Mouse (Mus musculus) neutrophil, adult 5-6 weeks (primary cell): Measurements from ENCODE around the gene Stk11. TPM values are rescaled to one million over a fixed set of nuclear protein-coding genes. Genes with fewer than 3 reads are reported as not detected.
"Not testable (repeated sequence)": the region's sequence is repeated elsewhere in the genome, so short reads cannot be mapped to it uniquely, and the experiment has no call there.

Experiments
- ATAC-seq: fragments of 151-379, 151-347 bp; 2 replicates; pipeline ENCODE4 v1.8.0; 2017; ENCODE audit warnings: mild to moderate bottlenecking, moderate TSS enrichment; ENCODE audit not compliant: insufficient number of reproducible peaks, poor library complexity, low FRiP score, severe bottlenecking; ENCODE audit errors: extremely low read depth
- total RNA-seq: library from RNA; stranded (forward); fragments of 200-1000 nt; gene quantifications from 2 replicates; pipeline ENCODE4 v1.2.3, GENCODE M21; 2017

Gene Stk11
- total RNA-seq, 1 experiment from 2014 or later, result 235 TPM

DNA sequence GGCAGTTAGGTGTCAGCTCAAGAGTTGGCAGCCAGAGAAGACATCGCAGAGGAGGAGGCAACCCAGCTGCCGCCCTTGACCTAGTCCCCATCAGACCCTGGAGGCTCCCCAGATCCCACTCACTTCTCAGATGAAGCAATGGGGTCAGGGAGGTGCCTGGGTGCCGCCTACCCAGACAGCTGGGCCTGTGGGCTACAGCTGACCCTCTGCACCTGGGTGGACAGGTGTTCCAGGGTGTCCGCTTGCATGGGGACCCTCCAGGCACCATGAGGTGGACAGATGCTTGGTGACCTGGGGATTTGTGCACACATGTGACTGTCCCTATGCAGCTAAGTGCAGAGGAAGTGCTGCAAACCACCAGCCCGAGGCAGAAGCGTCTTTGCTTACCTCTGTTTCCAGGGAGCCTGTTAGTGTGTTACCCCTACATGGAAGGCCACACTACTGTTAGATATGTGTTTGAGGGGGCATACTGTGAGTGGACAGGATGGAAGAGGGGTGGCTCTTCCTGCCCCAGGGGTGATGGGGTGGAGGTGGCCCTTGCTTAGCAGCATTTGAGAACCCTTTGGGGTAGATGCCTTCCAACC lies 47.2 kb downstream of the Stk11 start:
- ATAC-seq, result no peak

DNA sequence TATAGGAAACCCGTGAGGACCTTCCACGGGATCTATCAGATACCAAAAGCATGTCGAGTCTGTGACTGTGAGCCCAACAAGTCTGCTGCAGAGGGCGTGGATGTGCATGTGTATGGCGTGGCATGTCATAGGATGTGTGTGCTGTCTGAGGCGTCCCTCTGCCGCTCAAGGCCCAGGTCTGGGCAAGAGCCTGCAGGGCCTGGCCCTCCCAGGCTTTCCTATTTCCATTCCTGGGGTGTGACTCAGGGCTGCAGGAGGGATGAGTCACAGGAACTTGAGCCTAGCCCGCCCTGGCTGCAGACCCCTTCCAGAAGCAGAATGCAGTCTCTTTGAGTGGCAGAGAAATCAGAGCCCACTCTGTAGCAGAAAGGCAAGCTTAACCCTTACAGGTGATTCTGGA lies 48.1 kb downstream of the Stk11 start:
- ATAC-seq, result no peak

DNA sequence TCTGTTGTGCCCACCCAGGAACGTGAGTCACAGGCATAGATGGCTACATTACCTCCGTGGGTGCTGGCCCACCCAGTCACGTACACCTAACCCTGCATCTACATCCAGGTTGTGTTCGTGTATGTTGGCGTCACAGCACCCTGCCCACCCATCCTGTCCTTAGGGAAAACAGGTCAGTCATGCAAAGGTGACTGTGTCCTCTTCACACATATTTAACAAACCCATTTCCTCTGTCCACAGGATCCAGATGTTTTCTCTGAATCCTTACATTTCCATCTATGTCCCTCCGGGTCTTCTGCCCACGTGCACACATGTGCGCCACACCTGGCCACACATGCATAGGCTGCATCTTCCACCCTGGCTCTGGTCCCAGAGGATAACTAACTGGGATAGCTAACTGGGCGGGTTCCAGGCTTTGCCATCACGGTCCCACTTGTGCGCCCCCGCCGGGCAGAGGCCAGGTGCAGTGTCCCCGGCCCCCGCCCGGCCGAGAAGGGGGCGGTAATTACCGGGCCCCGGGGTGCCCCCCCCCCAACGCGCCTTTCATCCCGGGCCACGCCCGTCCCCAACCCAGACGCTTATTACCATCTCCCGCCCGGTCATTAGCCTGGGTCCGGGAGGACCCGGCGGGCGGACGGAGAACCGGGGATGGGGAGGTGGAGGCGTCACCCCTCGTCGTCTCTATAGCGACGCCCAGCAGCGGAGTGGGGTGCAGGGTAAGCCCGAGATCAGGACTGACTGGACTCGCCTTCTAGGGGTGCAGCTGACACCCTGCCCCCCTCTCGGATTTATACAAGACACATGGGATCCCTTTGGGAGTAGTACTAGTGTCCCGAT lies 48.8 kb downstream of the Stk11 start:
- no peak for ATAC-seq

DNA sequence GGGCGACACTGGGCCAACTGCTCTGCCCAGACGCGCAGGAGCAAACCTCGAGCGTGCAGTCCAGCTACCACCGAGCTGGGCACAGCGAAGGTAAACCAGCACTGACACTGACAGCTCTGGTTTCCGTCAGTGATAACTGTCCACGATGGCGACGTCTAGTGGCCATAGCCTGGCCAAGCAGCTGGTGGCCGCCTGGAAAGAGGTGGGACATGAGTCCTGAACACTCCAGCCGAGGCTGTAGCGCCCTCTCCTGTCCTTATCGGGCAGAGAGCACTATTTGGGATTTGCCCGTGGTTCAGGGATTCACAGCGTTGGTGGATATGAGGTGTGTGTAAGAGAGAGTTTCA lies 49.4 kb downstream of the Stk11 start:
- ATAC-seq, result peak; percentile 63

DNA sequence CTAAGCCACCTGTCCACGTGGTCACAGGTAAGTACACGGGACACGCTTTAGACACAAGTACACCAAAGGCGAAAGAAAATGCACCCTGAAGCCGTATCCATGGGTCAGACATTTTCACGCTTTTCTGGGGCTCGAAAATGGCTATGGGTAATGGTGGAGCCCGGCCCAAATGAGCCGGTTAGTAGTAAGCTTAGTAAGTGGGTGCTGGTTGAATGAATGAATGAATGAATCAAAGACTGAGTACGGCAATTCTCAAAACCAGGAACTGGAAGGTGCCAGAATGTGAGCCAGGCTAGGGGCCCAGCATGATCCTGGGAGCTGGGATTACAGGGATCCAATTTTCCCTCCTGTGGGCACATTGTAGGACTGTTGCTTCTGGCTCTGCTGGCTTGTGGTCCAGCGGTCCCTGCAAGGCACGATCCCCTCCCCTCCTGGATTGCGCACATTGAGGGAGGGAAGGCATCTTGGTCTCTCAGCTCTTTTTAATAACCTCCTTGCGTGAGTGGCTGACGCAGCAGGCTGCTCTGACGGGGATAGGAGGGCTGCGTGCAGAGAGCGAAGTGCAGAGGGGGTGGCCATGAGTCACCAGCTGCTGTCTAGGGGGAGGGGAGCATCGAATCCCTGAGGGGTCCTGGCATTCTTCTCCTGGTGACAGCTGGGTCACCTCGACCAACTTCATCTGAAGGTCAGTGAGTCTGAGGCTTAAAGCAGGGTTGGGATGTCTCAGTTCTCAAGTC lies 50.0 kb downstream of the Stk11 start, which contains the start of gene Cirbp:
Cirbp (plus strand) TSS at position 594 of the 737 bp plus-strand sequence.
- no peak for ATAC-seq

DNA sequence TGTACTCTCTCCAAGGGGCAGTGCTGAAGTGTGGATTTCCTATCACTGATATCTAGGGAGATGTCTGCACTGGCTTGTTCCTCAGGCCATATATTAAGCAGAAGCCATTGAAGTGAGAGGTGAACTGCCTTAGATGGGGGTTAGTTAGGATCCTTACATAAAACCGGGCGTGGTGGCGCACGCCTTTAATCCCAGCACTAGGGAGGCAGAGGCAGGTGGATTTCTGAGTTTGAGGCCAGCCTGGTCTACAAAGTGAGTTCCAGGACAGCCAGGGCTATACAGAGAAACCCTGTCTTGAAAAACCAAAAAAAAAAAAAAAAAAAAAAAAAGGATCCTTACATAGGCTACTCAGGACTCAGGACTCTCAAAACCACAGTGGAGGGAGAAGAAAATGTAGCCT lies 50.5 kb downstream of the Stk11 start:
- ATAC-seq, result not testable (repeated sequence)

DNA sequence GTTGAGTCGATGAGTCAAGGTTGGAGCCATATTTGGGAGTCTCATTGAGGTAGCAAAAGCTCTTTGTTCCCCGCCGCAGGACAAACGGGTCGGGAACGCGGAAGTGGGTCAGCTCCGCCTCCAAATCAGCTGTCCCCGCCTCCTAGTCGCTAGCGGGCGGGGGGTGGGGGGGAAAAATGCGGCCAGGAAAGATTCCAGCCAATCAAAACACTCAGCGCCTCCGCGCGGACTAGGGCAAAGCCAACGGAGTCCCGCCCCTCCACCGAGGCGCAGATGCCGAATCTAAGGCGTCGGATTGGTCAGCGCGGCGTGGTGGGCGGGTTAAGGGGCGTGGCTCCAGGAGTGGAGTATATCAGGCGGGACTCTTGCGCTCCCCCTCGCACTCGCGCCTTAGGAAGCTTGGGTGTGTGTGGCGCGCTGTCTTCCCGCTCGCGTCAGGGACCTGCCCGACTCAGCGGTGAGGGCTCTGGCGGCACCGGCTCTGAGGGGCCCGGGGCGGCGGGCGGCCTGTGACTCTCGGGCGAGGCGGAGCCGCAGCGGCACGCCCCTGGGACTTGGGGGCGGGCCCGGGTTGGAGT lies 51.9 kb downstream of the Stk11 start:
- peak; percentile 75 for ATAC-seq

DNA sequence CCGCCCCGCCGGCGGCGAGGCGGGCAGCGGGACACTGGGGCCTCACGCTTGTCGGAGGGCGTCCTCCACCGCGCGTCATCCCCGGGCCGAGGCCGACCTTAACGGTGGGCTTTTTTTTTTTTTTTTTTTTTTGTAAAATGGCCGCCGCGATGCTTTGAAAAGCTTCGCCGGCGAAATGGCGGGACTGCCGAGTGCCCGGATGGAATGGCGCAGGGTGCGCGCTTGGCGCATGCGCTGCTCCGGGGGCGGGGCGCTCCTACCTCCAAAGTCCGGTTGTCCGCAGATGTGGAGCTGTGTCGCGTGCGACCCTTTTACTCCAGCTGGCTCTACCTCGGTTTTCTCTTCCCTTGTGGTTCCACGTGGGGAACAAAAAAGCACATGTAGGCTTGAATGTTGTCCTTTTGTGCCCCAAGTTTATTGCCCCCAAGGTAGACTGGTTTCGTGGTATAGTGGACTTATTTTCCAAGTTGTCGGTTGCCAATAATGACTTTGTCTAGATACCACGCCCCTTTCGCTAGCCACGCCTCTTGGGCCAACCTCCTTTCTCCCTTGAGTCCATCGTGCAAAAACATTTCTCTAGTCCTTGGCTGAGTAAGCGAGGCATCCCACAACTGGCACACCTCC lies 52.5 kb downstream of the Stk11 start:
- peak; percentile 0; the same call in 1 of the 2 replicates for ATAC-seq

DNA sequence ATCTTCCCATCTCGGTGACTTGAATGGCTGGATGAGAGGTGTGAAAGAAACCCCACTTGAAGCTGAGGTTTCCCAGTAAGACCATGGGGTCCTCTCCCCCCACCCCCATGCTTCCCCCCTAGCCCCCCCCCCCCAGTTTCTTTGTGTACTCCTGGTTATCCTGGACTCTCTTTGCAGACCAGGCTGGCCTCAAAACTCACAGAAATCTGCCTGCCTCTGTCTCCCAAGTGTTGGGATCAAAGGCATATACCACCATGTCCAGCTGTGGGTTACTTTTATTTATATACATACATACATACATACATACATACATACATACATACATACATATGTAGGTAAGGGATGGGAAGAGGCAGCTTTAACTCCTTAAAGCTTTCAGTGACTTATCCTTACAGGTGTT lies 53.5 kb downstream of the Stk11 start:
- no peak for ATAC-seq

DNA sequence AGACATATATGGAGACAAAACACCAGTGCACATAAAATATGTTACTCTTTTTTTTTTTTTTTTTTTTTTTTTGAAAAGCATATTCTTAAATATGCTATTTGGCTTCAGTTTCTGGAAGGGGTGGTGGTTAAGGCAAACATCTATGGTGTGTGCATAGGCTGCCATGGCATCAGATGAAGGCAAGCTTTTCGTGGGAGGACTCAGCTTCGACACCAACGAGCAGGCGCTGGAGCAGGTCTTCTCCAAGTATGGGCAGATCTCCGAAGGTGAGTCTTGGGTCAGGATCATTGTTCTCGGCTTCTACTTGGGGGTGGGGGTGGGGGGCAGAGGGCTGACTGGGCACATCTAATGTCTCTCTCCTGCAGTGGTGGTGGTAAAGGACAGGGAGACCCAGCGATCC lies 54.0 kb downstream of the Stk11 start:
- no peak for ATAC-seq

DNA sequence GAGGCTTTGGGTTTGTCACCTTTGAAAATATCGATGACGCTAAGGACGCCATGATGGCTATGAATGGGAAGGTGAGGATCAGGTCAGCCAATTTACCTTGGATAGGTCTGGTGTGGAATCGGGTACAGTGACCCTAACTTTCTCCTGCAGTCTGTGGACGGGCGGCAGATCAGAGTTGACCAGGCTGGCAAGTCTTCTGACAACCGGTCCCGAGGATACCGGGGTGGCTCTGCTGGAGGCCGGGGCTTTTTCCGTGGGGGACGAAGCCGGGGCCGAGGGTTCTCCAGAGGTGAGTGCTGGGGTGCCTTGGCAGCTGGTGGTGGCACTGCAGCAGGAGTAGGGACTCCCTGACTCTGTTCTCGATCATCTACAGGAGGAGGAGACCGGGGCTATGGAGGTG lies 54.4 kb downstream of the Stk11 start:
- ATAC-seq, result no peak

DNA sequence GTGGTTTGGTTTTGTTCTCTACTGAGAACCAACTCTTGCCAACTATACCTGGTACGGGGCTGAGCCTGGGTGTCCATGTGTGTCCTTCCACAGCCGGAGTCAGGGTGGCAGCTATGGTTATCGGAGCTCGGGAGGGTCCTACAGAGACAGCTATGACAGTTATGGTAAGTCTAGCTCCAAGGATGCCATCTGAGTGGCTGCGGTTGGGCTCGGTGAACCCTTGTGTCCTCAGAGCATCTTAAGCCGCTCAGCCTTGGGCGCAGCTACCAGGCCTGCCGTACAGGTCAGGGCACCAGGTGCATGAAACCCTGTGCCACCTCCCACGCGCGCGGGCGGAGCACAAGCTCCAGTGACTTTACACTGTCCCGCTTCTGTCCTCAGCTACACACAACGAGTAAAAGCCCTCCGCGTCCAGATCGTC lies 55.0 kb downstream of the Stk11 start:
- ATAC-seq, result no peak

DNA sequence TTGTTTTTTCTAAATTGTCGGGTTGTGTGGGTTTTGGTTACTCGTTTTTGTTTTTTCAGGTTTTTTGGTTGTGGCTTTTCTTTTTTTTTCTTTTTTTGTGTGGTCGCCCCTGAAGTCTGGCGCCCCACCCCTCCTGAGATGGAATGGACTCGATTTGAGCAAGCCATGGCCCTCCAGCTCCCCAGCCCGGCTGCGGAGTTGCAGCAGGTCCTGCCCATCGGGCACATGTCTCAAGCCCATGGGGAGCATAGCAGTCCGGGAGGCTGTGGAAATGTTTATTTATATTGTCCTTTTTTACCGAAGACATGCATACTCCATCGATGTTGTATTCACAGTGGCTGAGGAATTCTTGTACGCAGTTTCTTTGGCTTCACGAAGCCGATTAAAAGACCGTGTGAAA lies 55.6 kb downstream of the Stk11 start:
- no peak for ATAC-seq

DNA sequence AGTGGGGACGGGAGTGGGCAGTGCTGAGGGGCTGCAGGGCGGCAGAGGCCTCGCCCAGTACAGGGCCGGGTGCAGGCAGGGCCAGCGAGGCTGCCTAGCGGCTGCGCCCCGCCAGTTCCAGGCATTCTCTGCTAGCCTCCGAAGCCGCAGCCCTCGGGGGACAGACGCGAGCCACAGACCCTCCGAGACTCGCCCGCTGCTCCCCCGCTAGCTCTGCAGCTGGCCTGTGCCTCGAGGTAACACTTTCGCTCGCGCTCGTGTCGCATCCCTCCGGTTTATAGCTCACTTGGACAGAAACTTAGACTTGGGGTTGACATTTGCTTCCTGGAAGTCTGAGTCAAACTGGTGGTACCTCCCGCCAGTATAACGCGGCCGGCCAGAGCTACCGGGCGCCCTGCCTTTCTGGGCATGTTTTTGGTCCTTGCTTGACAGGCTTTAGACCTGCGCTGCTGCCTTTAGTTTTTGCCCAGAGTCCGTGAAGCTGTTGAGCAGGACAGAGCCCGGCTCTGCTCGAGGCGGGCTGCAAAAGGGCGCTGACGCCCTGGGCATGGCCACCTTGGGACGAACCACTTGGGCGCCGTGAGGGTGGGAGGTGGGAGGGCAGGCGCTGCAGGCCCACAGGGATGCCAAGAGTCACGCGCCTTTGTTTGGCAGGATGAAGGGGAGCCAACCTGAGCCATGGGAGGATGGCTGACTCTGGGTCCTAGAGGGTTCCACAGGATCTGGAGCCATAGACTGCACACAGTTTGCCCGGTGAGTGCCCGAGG lies 56.3 kb downstream of the Stk11 start:
- ATAC-seq, result no peak

DNA sequence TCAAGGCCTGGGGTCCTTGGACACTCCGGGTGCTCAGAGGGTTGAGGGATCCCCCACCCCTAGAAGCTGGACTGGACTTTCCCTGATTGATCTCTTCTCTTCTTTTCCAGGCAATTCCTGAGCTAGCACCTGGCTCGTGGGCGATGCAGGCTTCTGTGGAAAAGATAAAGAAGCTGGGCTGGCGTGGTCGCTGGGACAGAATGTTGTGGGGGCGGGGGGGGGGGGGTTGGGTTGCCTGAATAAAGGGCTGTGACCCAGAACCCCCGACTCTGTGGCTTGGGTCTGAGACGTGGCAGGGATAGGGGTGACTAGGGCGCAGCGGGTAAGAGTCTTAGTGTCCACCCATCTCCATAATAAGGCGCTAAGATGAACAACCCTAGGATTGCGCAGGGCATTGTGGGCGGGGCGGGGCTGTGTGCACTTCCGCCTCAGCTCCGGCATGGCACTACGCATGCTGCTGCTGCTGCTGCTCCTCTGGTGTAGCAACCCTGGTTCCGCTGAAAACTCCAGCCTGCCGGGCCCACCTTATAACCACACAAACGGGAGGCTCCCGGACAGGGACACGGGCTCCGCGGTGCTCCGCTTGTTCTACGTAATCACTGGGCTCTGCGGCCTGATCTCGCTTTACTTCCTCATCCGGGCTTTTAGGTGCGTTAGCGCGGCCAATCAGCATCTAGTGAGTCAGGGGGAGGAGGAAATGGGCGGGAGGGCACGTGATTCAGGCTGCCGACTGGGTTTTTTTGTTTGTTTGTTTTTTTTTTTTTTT lies 57.1 kb downstream of the Stk11 start, which contains the start of gene 1600002K03Rik:
1600002K03Rik (plus strand) TSS at position 418 of the 766 bp plus-strand sequence.
- ATAC-seq, result peak; percentile 79

DNA sequence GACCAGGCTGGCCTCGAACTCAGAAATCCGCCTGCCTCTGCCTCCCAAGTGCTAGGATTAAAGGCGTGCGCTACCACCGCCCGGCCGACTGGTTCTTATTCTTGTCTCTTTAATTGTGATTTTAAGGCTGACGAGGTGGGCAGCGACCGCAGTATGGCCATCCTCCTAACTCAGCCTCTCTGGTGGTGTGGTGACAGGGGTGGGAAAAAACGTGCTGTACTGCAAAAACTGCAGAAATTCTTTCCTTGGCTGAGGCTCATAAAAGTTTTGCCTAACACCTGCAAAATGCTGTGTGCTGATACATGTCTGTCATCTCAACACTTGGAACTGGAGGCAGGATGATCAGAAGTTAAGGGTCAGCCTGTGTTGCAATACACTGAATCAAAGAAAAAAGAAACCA lies 57.8 kb downstream of the Stk11 start:
- no peak for ATAC-seq

DNA sequence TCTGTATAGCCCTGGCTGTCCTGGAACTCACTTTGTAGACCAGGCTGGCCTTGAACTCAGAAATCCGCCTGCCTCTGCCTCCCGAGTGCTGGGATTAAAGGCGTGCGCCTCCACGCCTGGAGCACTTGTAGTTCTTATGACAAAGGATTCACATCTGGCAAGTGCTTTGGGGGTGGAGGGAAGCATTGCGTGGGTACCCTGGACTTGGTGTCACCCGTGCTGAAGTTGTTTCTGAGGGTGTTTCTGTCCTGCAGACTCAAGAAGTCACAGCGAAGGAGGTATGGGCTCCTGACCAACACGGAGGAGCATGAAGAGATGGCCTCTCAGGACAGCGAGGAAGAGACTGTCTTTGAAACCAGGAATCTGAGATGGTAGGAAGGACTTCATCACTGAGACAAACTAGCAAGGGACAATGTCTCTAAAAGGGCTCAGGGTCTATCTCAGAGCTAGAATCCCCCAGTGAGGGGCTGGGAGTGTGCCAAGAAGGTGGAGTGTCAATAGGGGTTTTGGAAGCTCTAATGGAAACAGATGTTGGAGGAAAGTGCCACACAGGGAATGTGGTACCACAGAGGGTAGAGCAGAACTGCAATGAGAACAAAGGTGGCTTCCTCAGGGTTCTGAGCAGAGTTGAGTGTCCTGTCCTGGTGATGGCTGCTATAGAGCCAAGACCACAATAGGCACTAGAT lies 58.5 kb downstream of the Stk11 start:
- ATAC-seq, result no peak
